Mouse (Mus musculus): ENCODE measurements at regions not wholly inside any gene's neighbourhood (a gene's known extent, or its start where the extent isn't known, plus 50 kb on each side); places are given as distances from the start of the nearest gene placed in this dataset.

DNA sequence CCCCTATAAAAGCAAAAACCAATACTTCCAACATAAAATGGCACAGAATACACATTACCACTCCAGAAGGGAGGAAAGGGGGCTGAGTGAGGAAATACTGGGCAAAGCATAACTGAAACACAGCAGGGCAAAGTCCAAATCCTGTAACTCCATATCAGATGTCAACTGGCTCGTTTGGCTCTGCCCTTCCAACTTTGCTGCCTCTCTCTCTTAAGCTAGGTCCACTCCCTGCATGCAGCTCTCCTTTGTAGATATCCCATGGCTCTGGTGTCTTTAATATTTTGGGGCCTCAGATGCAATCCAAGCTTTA is 319.9 kb downstream of the H2al1j start:
- DNase-seq (ENCODE audit: low spot score in 2 of 2): no peak

DNA sequence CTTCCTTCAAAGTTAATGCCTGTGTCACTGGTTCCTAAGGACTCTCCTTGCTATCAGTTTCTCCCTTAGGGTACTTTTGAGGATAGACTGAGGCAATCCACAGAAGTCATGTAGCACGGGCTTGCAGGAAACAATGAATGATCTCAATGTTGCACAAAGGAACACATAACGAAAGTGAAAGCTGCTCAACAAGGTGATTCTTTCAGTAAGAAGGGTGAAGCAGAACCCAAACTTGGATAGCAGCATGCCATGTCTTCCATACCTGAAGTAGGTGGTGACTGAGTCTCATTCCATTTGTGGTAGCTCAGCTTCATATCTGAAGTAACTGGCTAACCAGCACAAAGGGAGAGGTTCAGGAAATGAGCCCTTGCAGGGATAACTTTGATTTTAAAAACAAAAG is 325.7 kb downstream of the H2al1j start:
- DNase-seq (ENCODE audit: low spot score in 2 of 2): no peak

DNA sequence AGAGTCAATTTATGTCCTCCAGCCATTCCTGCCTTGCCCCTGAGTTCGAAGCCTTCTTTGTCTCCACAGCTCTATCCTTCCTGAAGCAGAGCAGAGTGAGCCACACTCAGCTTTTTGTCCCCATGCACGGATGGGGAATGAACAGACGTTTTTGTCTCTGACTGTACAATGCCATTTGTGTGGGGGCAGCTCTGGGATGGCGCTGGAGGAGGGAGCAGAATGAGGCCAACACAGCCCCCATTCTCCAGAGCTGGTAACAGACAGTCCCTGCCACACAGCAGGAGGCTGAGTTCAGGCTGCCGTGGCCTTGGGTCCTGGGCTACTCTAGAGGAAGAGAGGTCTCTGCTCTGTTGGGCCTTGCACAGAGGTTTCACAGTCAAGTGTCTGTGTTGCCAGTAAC is 327.4 kb downstream of the H2al1j start:
- DNase-seq (ENCODE audit: low spot score in 2 of 2): no peak

DNA sequence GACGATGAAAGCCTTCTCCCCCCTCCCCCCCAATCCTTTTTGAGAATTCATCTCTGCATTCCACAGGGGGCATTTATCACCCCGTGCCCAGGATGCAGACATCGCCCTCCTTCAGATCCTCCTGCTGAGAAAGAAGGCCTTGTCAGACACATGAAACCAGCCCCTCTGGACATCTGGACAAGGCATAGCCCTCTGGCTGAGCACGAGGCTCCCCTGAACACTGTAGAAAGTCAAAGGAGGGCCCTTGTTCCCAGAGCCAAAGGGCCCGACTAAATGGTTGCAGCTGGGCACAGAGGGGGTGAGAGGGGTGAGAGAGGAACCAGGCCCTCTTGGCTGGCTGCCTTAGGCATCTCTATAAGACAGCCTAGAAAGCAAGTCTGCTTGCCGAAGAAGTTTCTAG is 327.8 kb downstream of the H2al1j start:
- DNase-seq (ENCODE audit: low spot score in 2 of 2): no peak

DNA sequence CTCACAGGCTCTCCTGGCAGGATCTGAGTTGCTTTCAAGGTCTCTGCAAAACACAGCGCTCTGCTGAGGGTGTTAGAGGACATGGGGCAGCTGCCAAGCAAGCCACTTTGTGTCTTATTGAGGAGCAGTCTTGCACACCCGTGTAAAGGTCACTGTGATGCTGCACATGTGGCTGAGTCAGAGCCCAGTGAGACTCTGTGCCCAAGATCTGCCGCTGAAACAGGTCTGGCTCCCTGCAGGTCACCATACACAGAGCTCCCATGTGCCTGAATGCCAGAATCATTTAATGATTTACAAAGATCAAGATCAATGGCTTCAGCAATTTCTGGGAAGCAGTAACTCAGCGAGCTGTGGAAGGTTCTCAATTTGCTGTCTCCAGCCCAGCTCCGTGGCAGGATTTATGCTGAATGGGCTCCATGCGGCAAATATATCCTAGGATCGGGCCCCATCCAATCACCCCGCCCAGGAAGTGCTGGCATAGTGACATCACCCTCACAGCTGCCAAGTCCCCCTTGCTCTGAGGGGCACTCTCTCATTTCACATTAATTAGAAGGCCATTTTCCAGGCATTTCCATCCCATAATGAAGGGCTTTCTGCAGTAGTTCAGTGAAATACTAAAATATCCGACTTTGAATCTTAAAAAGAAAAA is 330.1 kb downstream of the H2al1j start:
- no peak for DNase-seq (ENCODE audit: low spot score in 2 of 2)

DNA sequence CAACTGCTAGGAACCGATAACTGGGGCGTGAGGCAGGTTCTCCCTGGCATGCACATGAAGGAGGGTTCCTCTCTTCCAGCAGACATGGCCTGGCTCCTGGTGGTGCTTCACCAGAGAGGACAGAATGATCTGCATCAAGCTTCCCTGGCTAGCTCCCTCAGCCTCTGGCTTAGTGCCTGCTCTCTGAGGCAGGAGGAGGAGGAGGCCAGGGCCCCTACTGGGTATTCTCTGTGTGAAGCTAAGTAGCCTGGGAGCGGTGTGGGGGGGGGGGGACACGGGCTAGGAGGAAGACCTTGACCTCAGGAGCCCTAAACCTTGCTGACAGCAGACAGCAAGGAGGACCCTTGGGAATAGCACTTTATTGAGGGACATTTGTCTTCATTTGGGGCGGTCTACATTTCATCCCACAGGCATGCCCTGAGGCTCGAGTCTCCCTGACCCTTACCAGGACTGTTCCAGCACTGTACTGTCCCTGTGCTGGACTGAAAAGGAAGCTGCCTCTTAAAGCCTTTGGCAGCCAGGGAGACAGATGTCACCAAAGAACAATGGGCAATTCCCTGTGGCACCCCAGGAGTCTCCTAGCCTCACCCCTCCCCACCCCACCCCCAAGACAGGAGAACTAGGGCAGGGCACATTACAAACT is 335.7 kb downstream of the H2al1j start:
- peak in 1 of 2 experiments; percentile 17 for DNase-seq (ENCODE audit: low spot score in 2 of 2)

DNA sequence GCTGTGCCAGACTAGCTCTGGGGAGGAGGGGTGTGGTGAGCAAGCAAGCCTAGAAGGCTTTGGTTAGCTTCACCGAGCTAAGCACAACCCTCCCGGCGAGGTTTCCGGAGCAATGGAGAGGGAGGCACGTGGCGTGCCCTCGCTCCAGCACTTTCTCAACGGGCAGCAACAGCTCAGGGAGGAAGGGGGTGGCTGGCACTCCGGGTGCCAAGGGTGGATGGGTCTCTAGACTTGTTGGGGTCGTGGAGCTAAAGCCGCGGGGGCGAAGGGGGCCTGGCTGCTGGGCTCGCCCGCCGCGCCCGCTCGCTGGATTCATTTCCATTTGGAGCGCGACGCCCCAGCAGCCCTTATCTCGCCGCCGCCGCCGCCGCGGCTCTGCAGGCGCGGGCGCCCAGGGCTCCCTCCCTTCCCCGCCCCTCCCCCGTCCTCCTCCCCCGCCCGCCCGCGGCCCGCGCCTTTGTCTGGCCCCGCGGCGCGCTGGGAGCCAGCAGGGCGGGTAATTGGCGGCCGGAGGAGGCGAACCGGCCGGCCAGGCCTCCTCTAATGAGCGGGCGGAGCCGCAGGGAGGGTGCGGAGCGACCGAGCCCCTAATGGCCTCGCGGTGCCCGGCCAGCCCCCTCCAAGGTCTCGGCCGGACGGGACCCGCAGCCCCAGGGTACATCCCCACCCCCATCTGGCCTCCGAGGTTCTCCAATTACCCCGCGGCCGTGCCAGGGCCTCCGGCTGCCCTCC is 336.9 kb downstream of the H2al1j start:
- DNase-seq (ENCODE audit: low spot score in 2 of 2): peak; percentile 48 to 59

DNA sequence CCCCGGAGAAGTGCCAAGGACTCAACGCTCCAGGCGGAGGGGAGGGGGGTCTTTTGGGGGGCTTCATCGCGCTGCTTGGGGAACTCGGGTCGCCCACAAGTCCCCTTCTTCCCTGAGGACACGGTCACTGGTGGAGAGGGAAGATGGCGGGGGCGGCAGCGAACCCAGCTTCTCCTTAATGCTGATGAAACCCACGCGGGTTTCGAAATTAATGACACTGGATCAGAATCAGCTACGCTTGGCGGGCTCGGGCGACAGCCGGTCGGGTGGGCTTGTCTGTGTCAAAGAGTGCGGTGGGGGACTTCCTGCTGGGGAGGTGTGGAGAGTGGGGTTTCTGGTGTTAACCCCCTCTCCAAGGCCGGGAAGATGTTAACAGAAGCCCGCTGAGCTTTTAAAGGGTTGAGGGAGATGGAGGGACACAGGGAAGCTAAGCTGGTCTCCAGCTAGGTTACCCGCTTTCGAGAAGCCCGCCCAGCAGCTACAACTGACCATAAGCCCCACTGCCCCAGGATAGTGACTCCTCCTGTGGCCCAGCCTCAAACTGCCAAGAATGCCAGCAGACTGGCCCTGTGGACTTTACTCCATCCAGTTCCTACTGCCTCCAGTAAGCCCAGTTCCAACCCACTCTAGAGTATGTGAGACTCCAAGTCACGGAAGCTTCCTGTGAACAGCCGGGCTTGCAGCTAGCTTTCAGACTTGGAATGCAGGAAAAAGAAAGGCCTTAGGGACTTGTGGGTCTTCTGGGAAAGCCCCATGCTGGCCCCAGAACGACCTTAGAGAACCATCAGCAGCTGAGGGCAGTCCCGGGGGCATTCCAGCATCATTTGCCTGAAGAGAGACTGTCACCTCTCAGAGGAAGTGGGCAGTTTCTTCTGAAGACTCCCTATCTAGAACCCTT is 337.7 kb downstream of the H2al1j start:
- DNase-seq (ENCODE audit: low spot score in 2 of 2): peak in 1 of 2 experiments; percentile 10

DNA sequence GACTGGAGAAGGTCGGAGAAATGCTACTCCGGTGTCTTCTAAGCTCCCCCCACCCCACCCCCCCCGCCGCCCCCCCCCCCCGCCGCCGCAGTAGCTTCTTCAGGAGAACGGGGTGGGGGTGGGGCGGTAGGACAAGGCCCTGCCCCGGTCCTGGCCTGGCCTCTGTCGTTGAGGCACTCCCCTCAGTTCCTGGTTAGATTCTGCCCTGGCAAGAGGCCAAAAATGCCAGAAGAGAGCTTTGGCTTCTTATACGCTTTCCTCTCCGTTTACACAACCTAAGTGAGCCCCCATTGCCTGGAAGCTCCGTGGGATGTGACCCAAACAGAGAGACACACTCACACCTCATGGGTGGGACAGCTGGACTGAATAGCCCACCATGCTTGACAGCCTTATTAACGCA is 338.9 kb downstream of the H2al1j start:
- peak in 1 of 2 experiments; percentile 13 for DNase-seq (ENCODE audit: low spot score in 2 of 2)

DNA sequence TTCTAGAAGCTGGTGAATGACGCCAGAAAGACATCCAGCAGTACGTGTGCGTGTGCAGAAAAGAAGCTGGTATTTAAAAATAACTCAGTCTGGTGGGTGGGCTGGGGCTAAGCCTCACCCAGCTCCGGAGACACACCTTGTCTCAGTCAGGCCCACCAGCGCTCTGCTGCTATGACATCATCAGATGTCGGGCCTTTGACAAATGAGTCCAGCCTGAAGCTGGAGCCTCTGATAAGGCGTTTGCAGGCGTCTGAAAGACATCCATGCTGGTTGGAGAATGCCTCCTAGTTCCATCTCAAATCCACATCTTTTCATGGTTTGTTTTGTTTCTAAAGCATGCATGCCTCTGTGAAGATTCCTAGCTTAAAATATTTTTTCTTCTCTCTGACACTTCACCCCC is 344.2 kb downstream of the H2al1j start:
- DNase-seq (ENCODE audit: low spot score in 2 of 2): no peak

DNA sequence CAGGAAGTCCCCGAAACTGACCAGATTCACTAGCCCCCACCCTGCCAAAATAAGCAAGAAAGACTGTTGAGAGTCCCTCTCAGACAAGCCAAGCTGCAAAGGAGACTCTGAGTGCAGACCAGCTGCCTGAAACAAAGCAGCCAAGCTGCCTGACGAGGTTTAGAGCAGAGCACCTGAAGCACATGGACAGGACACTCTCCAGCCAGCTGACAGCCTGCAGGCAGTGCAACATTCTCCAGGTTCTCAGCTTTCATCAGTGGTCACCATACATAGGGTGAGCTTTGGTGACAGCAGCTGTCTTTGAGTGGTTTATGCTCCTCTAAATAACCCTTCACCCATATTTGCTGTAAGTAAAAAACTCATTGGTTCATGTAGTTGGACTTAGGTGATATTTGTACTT is 350.5 kb downstream of the H2al1j start:
- no peak for DNase-seq (ENCODE audit: low spot score in 2 of 2)

DNA sequence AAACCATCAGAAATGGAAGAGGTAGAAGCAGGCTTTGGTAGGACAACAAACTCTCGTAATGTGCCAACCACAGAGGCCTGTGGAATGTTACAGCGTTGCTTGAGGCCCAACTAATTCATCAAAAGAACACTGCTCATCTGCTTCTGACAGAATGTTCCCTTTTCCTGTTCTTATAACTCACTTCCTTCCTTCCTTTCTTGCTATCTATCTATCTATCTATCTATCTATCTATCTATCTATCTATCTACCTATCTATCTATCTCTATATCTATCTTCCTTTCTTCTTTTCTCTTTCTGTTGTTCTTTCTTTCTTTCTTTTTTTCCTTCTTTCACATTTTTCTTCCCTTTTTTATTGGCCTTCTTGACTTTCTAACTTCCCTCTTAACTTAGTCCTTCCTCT is 353.7 kb downstream of the H2al1j start:
- DNase-seq (ENCODE audit: low spot score in 2 of 2): no peak

DNA sequence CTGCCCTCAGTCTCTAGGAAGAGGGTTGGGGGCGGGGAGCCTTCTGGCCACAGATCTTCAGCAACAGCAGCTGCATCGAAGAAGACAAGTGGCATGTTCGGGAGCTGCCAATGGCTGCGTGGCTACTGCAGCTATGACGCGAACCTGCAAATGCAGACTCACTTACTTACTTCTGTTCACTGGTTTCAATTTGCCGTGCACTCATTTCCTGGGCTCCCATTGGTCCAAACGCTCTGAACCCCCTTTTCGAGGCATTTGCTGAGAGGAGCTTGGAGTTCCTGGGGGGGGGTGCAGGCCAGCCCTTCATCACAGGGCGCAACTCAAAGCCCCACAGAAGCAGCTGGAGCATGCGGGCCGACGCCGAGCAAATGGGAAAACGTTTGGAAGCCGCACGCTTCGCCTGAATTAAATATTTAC is 362.4 kb downstream of the H2al1j start:
- DNase-seq (ENCODE audit: low spot score in 2 of 2): no peak

DNA sequence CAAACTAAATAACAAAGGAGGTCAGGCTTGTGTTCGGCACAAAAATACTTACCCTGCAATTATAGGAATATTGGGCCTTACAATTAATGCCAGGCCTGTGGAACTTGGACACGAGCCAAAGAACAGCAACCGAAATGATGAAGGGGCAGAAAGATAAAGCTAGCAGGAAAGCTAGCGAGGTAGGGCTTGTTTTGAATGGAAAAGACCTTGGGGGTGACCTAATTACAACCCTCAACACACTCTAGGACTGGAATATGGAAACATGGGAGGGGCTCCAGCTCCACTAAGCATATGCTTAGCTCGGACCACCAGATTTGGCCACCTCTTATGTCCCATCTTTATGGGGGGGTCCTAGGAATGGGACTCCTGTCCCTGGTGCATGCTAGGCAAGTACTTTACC is 362.8 kb downstream of the H2al1j start:
- no peak for DNase-seq (ENCODE audit: low spot score in 2 of 2)

DNA sequence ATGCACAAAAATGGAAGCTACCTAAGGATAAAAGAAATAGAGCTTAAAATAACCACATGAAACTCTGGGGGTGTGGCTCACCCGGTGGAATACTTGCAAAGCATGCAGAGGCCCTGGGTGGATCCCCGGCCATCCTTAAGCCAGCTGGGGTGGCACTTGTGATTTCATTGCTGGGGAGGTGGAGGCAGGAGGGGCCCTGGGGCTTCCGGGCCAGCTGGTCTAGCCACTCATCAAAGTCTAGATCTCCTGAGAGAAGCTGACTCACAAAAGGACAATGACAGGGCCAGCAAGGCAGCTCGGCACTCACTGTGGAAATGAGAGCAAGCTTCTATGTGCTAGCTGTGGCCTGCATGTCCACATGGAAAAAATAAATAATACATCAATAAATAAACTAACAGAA is 363.4 kb downstream of the H2al1j start:
- no peak for DNase-seq (ENCODE audit: low spot score in 2 of 2)

DNA sequence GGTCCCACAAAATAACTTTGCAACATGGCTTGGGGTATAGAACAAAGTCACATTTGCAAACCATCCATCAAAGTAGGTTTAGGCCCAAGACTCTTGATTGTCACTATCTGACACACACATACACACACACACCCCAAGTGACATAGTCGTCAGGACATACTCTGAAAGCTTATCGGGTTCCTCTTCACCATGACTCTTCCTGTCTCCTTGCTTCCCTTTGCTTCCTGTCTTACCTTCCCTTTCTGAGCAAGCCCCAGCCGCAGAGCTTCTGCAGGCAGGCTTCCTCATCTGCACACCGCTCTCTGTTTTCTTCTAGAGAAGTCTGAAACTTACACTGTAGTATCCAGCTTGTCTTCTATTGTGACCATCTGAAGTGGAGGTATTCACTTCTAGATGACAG is 368.9 kb downstream of the H2al1j start:
- DNase-seq (ENCODE audit: low spot score in 2 of 2): no peak

DNA sequence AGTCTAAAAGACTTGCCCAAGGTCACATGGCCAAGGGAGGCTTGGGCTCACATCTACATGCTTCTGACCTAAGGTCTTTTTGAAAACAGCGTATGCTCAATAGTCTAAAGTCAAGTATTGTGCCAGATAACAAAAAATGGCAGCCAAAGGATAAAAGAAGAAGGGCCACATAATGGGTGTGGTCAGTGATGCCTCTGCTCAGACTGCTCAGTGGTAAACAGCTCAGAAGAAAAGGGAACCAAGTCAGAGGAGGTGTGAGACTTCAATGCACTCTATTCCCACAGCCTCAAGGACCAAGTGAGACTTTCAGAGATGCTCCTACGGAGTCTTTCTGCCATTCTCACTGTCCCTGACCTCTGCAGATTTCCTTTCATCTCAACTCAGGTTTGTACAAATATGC is 373.5 kb downstream of the H2al1j start:
- DNase-seq (ENCODE audit: low spot score in 2 of 2): no peak

DNA sequence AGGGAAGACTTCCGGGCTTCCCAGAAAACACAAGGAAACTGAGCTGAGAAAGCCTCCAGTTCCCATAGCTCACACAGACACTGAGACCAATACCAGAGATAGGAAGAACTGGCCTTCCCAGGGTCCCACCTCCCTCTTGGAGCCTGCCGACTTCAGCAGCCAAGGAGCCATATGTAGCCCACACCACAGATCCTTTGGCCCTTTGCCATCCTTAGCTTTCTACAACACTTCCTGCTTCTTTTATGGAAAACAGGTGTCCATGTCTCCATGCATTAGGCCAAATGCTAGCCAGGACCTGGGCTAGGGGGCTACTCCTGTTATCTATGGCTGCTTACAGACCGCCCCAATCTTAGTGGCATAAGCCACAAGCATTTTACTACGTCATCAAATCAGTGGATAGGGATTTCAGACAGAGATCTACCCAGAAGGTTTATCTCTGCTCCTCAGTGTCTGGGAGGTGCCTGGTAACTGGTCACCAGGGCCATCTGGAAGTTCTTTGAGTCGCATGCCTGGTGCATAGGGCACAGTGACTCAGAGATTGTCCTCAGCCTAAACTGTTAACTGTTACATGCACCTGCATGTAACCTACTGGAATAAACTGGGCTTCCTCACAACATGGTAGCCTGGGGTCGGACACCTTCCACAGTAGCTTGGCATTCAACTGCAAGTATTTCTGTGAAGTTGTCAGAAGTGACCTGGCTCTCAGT is 378.4 kb downstream of the H2al1j start:
- no peak for DNase-seq (ENCODE audit: low spot score in 2 of 2)

DNA sequence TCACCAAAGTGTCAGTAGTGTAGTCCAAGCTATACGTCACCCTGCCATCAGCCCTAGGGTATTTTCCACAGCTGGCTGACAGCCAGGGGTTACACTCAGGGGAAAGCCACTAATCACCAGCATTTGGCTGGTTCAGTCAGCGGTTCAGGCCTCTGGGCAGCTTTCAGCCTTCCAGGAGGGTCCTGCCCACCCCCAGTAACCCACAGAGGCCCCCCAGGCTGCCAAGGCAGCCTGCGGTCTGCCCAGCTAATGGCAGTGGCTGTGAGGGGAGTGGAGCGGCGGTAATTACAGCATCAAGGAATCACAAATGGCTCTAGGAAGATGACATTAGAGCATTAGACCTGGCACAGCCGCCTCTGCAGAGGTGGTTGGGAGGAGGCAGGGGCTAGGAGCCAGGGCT is 379.7 kb downstream of the H2al1j start:
- no peak for DNase-seq (ENCODE audit: low spot score in 2 of 2)

DNA sequence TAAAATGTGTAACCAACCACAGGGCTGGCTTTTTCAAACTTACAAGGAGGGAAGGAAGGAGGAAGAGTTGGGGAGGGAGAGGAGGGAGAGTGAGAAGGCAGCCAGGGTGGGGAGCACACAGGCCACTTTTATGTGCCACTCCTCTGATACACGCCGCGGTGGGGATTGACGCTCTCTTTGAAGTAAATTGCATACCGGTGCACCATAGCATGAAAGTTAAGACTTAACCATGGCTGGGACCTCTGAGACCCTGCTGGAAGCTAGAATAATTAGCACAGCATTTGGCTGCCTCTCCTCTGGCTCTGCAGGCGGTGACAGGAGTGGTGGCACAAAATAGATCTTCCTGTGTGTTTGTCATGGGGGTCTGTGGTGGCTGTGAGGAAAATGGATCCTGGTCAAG is 380.7 kb downstream of the H2al1j start:
- DNase-seq (ENCODE audit: low spot score in 2 of 2): no peak

DNA sequence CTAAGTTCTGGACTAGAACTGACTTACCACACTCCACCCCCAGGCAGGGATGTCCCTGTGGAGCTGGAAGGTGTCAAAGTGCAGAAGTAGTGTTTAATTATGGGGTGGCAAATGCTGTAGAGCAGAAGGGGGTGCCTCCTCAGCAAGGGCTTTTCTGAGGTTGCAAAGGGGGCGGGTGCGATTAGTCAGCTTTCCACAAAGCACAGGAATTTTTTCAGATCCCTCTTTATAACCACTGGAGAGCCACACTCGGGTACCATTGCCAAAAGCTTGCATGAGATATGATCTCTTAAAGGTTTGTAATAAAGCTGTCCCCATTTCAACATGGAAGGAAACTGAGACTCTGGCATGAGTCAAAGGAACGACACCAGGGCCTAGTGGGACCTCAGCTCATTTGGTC is 381.7 kb downstream of the H2al1j start:
- DNase-seq (ENCODE audit: low spot score in 2 of 2): no peak
